Mouse (Mus musculus): ENCODE results near the gene Dhdds. TPM values are rescaled to one million over a fixed set of nuclear protein-coding genes. Genes with fewer than 3 reads are reported as not detected.

Dhdds gene
- polyA plus RNA-seq, 1 experiment from 2014 or later, result 44.2 TPM

Other genes starting within 250 kb of the Dhdds start
- gene Arid1a, start 244.1 kb downstream of the Dhdds start, polyA plus RNA-seq (2015; fragmentation: Nextera tagmentation; extraction: Ambion mirVana), result 28.4 and 28.9 TPM in 2 replicates
- gene Rps6ka1, start 113.1 kb downstream of the Dhdds start, polyA plus RNA-seq (2015; fragmentation: Nextera tagmentation; extraction: Ambion mirVana), result 46.1 and 46.2 TPM in 2 replicates
- gene Hmgn2, start 32.3 kb downstream of the Dhdds start, polyA plus RNA-seq (2015; fragmentation: Nextera tagmentation; extraction: Ambion mirVana), result 2,552 and 2,841 TPM in 2 replicates
- not detected in 2 replicates for gene Lin28a, start 17.9 kb upstream of the Dhdds start, polyA plus RNA-seq (2015; fragmentation: Nextera tagmentation; extraction: Ambion mirVana)
- gene Zfp683, start 52.9 kb upstream of the Dhdds start, polyA plus RNA-seq (2015; fragmentation: Nextera tagmentation; extraction: Ambion mirVana), result not detected in 2 replicates
- gene Crybg2, start 59.9 kb upstream of the Dhdds start, polyA plus RNA-seq (2015; fragmentation: Nextera tagmentation; extraction: Ambion mirVana), result 4.2 and 7.0 TPM in 2 replicates
- 23.8 and 24.7 TPM in 2 replicates for gene Cd52, start 94.2 kb upstream of the Dhdds start, polyA plus RNA-seq (2015; fragmentation: Nextera tagmentation; extraction: Ambion mirVana)
- 14.9 and 16.6 TPM in 2 replicates for gene Ubxn11, start 101.7 kb upstream of the Dhdds start, polyA plus RNA-seq (2015; fragmentation: Nextera tagmentation; extraction: Ambion mirVana)
- 466 and 467 TPM in 2 replicates for gene Sh3bgrl3, start 127.9 kb upstream of the Dhdds start, polyA plus RNA-seq (2015; fragmentation: Nextera tagmentation; extraction: Ambion mirVana)
- 51.9 and 56.1 TPM in 2 replicates for gene Cep85, start 186.2 kb upstream of the Dhdds start, polyA plus RNA-seq (2015; fragmentation: Nextera tagmentation; extraction: Ambion mirVana)
- gene Gm7534, start 202.1 kb upstream of the Dhdds start, polyA plus RNA-seq (2015; fragmentation: Nextera tagmentation; extraction: Ambion mirVana), result not detected in 2 replicates
- 0.23 and 0.87 TPM in 2 replicates for gene Catsper4, start 226.5 kb upstream of the Dhdds start, polyA plus RNA-seq (2015; fragmentation: Nextera tagmentation; extraction: Ambion mirVana)
- 12.6 and 14.2 TPM in 2 replicates for gene Cnksr1, start 237.5 kb upstream of the Dhdds start, polyA plus RNA-seq (2015; fragmentation: Nextera tagmentation; extraction: Ambion mirVana)
- 0.48 and 0.80 TPM in 2 replicates for gene E130218I03Rik, start 242.7 kb upstream of the Dhdds start, polyA plus RNA-seq (2015; fragmentation: Nextera tagmentation; extraction: Ambion mirVana)
- 10.9 and 12.6 TPM in 2 replicates for gene Zfp593, start 244.7 kb upstream of the Dhdds start, polyA plus RNA-seq (2015; fragmentation: Nextera tagmentation; extraction: Ambion mirVana)
- gene Gm30191, start 246.0 kb upstream of the Dhdds start, polyA plus RNA-seq (2015; fragmentation: Nextera tagmentation; extraction: Ambion mirVana), result not detected in 2 replicates